Mouse (Mus musculus) lung, postnatal 4 days (tissue): ENCODE measurements around the gene Trip6.

ENCODE experiments used
- DNase-seq, 2 experiments: peaks; one replicate each; pipeline ENCODE4 v3.0.0; 2021

Trip6 gene

DNA sequence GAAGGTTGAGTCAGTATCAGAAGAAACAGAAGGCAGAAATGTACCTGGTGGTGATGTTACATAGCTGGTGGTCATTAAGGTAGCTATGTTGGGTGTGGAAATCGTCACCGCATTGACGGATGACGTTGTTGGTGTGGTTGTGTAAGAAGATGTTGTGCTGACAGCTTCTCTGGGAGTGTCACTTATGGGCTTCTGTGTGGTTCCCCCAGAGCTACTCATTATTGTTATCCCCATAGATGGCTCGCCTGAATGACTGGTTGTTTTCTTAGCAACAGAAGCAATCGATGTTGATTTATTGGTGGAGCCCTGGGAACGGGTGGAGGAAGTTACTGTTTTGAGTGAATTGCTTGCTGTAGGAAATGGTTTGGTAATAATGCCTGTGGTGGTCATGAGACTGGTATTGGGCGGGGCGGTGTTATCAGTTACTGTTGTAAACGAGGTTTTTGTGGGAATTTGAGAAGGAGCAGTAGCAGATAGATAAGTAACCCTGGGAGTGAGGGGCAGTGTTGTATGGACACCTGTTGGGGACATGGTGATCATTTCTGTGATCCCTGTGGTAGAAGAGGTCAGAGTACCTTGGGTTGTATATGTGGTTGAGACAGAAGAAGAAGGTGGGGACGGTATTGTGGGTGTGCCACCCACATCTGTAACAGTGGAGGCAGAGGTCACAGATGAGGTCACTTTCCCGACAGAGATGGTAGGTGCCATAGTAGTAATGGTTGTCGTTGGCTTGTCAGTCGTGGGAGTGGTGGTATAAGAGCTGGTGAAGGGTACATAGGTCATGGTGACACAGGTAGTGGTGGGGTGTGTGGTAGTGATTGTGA is 50.1 kb downstream of the Trip6 start:
- DNase-seq: no peak
